Mouse (Mus musculus): Measurements from ENCODE around the gene Srpx. TPM values are rescaled to one million over a fixed set of nuclear protein-coding genes. Genes with fewer than 3 reads are reported as not detected.

Srpx gene
- polyA plus RNA-seq, 1 experiment from 2014 or later, result 6.3 TPM

DNA sequence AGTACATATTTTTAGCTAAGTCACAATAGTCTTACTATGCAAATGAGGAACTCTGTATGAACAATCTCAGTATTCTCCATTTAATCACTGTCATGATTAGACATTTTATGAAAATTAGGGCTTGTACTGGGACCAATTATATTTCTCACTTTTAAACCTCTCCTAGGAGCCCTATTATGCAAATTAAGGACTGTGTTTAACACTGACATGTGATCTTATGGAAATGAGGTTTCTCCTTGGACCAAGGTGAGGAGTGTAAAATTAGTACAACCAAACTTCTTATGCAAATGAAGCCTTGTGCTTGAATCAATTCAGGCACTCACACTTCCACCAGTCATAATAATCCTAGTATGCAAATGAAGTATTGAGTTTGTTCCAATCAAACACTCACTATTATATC, 107.3 kb downstream of the Srpx start:
- ATAC-seq (ENCODE audit: low FRiP score), result no peak

DNA sequence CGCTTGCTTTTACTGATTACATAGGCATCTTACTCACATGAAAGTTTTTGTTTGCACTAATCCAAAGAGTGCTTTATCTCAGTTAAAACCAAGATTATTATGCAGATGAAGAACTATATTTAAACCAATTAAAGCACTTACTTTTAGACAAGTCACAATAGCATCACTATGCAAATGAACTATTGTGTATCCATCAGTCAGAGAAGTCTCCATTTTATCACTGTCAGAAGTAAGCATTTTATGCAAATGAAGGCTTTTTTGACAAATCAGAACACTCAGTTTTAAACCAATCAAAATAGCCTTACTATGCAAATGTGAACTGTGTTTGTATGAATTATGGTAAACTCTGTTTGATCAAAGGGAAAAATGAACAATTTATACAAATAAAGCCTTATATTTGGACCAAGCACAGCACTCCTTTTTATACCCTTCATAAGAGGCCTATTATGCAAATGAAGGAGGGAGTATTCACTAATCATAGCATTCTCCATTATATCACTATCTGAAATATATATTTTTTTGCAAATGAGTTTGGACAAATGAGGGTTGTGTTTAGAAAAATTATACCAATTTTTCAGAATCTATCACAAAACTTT, 109.7 kb downstream of the Srpx start:
- DNase-seq (ENCODE audit: low spot score) (no peak), ATAC-seq (ENCODE audit: low FRiP score) (no peak)
- H3K27ac ChIP-seq (ENCODE audit: low read depth, low read length), result no peak overlapping the region
- no peak overlapping the region for H3K4me2 ChIP-seq (replicated peaks; ENCODE audit: low read depth, low read length)
- no peaks in the 10 kb centered on the region for H3K27me3 ChIP-seq (ENCODE audit: control insufficient read depth, insufficient read depth, low read length)
- WGBS, result 95% methylated on average over 1 of the region's 1 CpGs
- no peaks in the 10 kb centered on the region for H3K36me3 ChIP-seq (ENCODE audit: control insufficient read depth, insufficient read depth, low read length)
- H3K9me3 ChIP-seq (ENCODE audit: control insufficient read depth, low read length), result no peaks in the 10 kb centered on the region
- no peak overlapping the region for H3K9ac ChIP-seq (ENCODE audit: low read depth, low read length)
- no peak overlapping the region for H3K4me3 ChIP-seq (ENCODE audit: low read depth, low read length)
- H3K4me1 ChIP-seq (replicated peaks; ENCODE audit: control insufficient read depth, insufficient read depth, low read length), result no peaks in the 10 kb centered on the region

More for the DNA sequence above, 107.3 kb downstream of the Srpx start:
- DNase-seq (ENCODE audit: low spot score), result no peak
- no peak overlapping the region for H3K9ac ChIP-seq (ENCODE audit: low read depth, low read length)
- no peak overlapping the region for H3K4me3 ChIP-seq (ENCODE audit: low read depth, low read length)
- H3K27me3 ChIP-seq (ENCODE audit: control insufficient read depth, insufficient read depth, low read length), result no peaks in the 10 kb centered on the region
- H3K9me3 ChIP-seq (ENCODE audit: control insufficient read depth, low read length), result no peaks in the 10 kb centered on the region
- no peaks in the 10 kb centered on the region for H3K36me3 ChIP-seq (ENCODE audit: control insufficient read depth, insufficient read depth, low read length)
- H3K27ac ChIP-seq (ENCODE audit: low read depth, low read length), result no peak overlapping the region
- no peaks in the 10 kb centered on the region for H3K4me1 ChIP-seq (replicated peaks; ENCODE audit: control insufficient read depth, insufficient read depth, low read length)
- no peak overlapping the region for H3K4me2 ChIP-seq (replicated peaks; ENCODE audit: low read depth, low read length)

DNA sequence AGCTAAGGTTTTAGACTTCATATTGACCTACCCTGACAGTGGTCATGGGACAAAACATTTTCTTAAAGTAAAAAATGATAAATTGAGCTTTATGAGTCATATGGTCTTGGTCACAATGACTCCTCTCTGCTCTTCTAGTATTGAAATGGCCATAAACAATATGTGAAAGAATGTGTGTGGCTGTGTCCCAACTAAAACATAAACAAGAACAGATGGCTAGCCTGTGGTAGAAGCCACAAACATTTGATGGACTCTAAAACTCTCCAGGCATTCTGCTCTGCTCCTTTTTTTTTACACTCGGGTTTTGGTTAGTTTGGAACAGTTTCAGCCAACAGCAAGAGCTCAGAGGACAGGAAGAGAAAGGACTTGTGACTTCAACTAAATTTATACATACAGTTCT, 111.6 kb downstream of the Srpx start:
- no peaks in the 10 kb centered on the region for H3K4me1 ChIP-seq (replicated peaks; ENCODE audit: control insufficient read depth, insufficient read depth, low read length)
- H3K4me2 ChIP-seq (replicated peaks; ENCODE audit: low read depth, low read length), result no peak overlapping the region
- no peak overlapping the region for H3K4me3 ChIP-seq (ENCODE audit: low read depth, low read length)
- H3K27me3 ChIP-seq (ENCODE audit: control insufficient read depth, insufficient read depth, low read length), result no peaks in the 10 kb centered on the region
- ATAC-seq (ENCODE audit: low FRiP score), result no peak
- no peak overlapping the region for H3K27ac ChIP-seq (ENCODE audit: low read depth, low read length)
- H3K36me3 ChIP-seq (ENCODE audit: control insufficient read depth, insufficient read depth, low read length), result no peaks in the 10 kb centered on the region
- WGBS, result 70% methylated on average over 1 of the region's 1 CpGs
- DNase-seq (ENCODE audit: low spot score), result no peak
- no peaks in the 10 kb centered on the region for H3K9me3 ChIP-seq (ENCODE audit: control insufficient read depth, low read length)
- H3K9ac ChIP-seq (ENCODE audit: low read depth, low read length), result no peak overlapping the region

DNA sequence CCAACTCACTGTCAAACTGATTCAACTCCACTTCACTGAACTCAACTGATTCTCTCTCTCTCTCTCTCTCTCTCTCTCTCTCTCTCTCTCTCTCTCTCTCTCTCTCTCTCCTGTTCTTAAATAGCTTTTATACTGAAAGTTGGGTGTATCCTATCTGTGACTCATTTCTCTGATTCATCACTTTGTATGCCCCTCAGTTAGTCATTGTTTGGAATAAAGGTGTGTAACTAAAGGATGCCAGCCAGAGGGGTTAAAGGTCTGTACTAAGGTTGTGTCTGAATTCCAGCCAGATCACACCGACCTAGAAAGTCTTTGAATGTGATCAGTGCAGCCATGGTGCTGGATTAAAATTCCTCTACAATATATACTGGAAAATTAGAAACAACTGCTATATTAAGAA, 116.8 kb downstream of the Srpx start:
- 73% methylated on average over 1 of the region's 1 CpGs for WGBS

More for the DNA sequence above, 116.8 kb downstream of the Srpx start:
- Histone ChIP-seq H3K36me3 (ENCODE audit: control insufficient read depth, insufficient read depth, low read length) (no peaks in the 10 kb centered on the region), H3K9me3 (ENCODE audit: control insufficient read depth, low read length) (no peaks in the 10 kb centered on the region), H3K4me3 (ENCODE audit: low read depth, low read length) (no peak overlapping the region), H3K4me2 (replicated peaks; ENCODE audit: low read depth, low read length) (no peak overlapping the region), H3K27ac (ENCODE audit: low read depth, low read length) (no peak overlapping the region), H3K27me3 (ENCODE audit: control insufficient read depth, insufficient read depth, low read length) (no peaks in the 10 kb centered on the region), H3K9ac (ENCODE audit: low read depth, low read length) (no peak overlapping the region), H3K4me1 (replicated peaks; ENCODE audit: control insufficient read depth, insufficient read depth, low read length) (no peaks in the 10 kb centered on the region)
- ATAC-seq (ENCODE audit: low FRiP score) (no peak), DNase-seq (ENCODE audit: low spot score) (no peak)

Other genes starting within 250 kb of the Srpx start
- gene Sytl5, start 232.1 kb downstream of the Srpx start, polyA plus RNA-seq (2014; fragmentation: Nextera tagmentation; extraction: Ambion mirVana), result 0.14 and 0.17 TPM in 2 replicates
- 40.7 and 41.6 TPM in 2 replicates for gene Rpgr, start 99.2 kb upstream of the Srpx start, polyA plus RNA-seq (2014; fragmentation: Nextera tagmentation; extraction: Ambion mirVana)
- gene Otc, start 134.6 kb upstream of the Srpx start, polyA plus RNA-seq (2014; fragmentation: Nextera tagmentation; extraction: Ambion mirVana), result not detected in 2 replicates

Data from hindbrain, embryonic 11.5 days (tissue).